Mouse (Mus musculus): ENCODE data around the gene Nt5c2. TPM values are rescaled to one million over a fixed set of nuclear protein-coding genes. Genes with fewer than 3 reads are reported as not detected.

Nt5c2 gene
- polyA plus RNA-seq, 1 experiment from 2014 or later, result 102 TPM

DNA sequence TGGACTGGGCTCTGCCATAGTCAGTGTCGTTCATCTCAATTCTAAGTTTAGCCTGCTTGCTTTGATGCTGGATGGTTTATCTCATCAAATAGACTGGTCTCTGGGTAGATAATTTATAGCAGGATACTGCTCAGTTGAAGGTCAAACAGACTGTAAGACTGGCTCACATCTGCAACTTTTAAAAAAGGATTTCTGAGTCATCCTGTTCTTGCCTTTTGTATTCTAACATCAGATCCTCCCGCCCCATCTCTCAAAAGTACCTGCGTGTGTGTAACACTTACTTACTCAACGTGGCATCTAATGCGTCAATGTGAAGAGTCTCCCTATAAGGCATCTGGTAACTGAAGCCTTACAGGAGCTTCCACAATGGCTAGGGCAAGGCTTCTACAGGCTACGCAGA, 94.4 kb downstream of the Nt5c2 start:
- no peaks in the 10 kb centered on the region for H3K9me3 ChIP-seq
- no peak overlapping the region for H3K4me2 ChIP-seq
- no peak for ATAC-seq (ENCODE audit: extremely low read depth, insufficient number of reproducible peaks, low FRiP score, low TSS enrichment)
- H3K27me3 ChIP-seq (replicated peaks), result no peaks in the 10 kb centered on the region
- H3K4me1 ChIP-seq, result peaks cover 26% of the 10 kb centered on the region
- H3K9ac ChIP-seq, result no peak overlapping the region
- no peak overlapping the region for H3K4me3 ChIP-seq
- H3K27ac ChIP-seq (replicated peaks), result peak overlapping the region; percentile 58
- H3K36me3 ChIP-seq, result peaks cover 19% of the 10 kb centered on the region
- 64% methylated on average over 6 of the region's 6 CpGs for WGBS

DNA sequence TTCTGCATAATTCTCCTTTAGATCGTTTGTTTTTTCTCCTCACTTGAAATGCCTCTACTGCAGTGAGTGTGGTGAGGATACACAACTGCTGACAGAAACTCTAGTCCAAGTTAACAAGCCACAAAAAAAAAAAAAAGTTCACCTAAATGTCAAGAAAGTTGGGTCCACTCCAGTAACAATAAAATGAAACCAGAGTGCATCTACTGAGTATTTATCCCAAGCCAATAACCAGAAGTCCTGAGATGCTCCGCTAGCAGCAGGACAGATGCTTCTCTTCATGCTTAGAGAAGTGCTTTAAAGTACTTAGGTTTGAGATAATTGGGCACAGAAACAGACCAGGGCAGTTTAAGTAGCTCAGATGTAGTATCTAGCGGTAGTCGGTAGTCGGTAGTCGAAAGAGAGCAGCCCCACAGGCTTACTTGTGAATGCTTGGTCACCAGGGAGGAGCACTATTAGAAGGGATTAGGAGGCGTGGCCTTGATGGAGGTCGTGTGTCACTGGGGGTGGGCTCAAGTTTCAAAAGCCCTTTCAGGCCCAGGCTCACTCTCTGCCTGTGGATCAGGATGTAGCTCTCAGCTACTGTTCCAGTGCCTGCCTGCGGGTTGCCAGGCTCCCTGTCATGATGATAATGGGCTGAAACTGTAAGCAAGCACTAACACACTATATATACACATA, 99.4 kb downstream of the Nt5c2 start:
- H3K9me3 ChIP-seq, result no peaks in the 10 kb centered on the region
- WGBS, result 68% methylated on average over 9 of the region's 9 CpGs
- H3K27ac ChIP-seq (replicated peaks), result 0 out of 2 replicates have a peak overlapping the region, but pooled peaks have one; percentile 32

DNA sequence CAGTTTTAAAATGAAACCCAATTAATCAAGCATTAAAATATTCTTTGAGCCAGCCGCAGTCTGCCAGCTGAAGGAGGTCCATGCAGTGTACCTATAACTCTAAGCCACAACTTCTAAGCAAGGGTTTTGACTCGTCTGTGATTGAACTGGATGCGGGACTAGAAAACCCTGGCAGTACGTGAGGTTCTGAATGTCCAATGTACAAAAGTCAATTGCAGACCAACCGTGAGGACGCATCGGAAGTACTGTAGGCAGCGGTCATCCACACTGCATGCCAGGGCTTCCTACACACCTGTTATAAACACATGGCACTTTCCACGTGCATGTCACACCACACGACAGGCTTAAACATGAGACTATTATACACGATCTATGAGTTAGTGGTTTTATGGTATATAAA, 101.3 kb downstream of the Nt5c2 start:
- 89% methylated on average over 11 of the region's 11 CpGs for WGBS
- H3K9ac ChIP-seq, result no peak overlapping the region
- peaks cover 9% of the 10 kb centered on the region for H3K36me3 ChIP-seq
- ATAC-seq (ENCODE audit: extremely low read depth, insufficient number of reproducible peaks, low FRiP score, low TSS enrichment), result no peak
- H3K4me1 ChIP-seq, result peaks cover 33% of the 10 kb centered on the region
- H3K27ac ChIP-seq (replicated peaks), result no peak overlapping the region
- no peak overlapping the region for H3K4me3 ChIP-seq
- H3K27me3 ChIP-seq (replicated peaks), result no peaks in the 10 kb centered on the region
- no peaks in the 10 kb centered on the region for H3K9me3 ChIP-seq
- H3K4me2 ChIP-seq, result no peak overlapping the region

More for the DNA sequence above, 99.4 kb downstream of the Nt5c2 start:
- ATAC-seq (ENCODE audit: extremely low read depth, insufficient number of reproducible peaks, low FRiP score, low TSS enrichment), result no peak
- Histone ChIP-seq H3K4me3 (no peak overlapping the region), H3K36me3 (peaks cover 9% of the 10 kb centered on the region), H3K27me3 (replicated peaks) (no peaks in the 10 kb centered on the region), H3K4me2 (no peak overlapping the region), H3K4me1 (peaks cover 22% of the 10 kb centered on the region), H3K9ac (no peak overlapping the region)

DNA sequence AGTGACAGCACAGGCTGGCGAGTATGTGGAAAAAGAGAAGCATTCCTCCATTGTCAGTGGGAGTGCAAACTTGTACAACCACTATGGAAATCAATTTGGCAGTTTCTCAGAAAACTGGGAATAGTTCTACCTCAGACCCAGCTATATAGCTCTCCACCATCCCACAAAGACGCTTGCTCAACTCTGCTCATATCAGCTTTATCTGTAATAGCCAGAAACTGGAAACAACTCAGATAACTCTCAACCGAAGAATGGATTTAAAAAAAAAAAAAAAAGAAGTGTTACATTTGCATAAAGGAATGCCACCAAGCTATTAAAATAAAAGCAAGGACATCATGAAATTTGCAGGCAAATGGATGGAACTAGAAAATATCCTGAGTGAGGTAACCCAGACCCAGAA, 103.5 kb downstream of the Nt5c2 start:
- Histone ChIP-seq H3K36me3 (peaks cover 9% of the 10 kb centered on the region), H3K9me3 (no peaks in the 10 kb centered on the region)

DNA sequence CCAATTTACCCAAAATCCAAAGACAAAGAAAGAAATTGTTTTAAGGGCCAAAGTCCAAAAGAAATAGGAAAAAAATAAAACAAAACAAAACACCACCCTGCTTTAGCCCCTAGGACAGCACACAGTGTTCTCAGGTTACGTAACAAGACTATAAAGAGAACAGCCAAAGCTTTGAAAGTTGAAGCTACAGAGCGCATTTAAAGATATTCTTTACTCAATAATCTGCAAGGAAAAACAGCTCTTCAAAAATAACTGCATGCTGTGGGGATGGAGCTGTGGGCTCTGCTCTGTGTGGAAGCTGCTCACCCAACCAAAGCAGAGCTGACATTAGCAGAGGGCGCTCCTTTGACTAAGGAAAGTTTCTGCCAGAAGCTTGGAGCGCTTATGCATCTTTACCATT, 106.0 kb downstream of the Nt5c2 start:
- H3K27ac ChIP-seq (replicated peaks), result 0 out of 2 replicates have a peak overlapping the region, but pooled peaks have one; percentile 3
- no peak for ATAC-seq (ENCODE audit: extremely low read depth, insufficient number of reproducible peaks, low FRiP score, low TSS enrichment)
- WGBS, result 83% methylated on average over 4 of the region's 4 CpGs

More for the DNA sequence above, 103.5 kb downstream of the Nt5c2 start:
- H3K27me3 ChIP-seq (replicated peaks), result no peaks in the 10 kb centered on the region
- H3K27ac ChIP-seq (replicated peaks), result no peak overlapping the region
- no peak for ATAC-seq (ENCODE audit: extremely low read depth, insufficient number of reproducible peaks, low FRiP score, low TSS enrichment)
- 71% methylated on average over 3 of the region's 3 CpGs for WGBS
- H3K4me1 ChIP-seq, result peaks cover 28% of the 10 kb centered on the region
- H3K4me2 ChIP-seq, result no peak overlapping the region
- H3K9ac ChIP-seq, result no peak overlapping the region
- no peak overlapping the region for H3K4me3 ChIP-seq

DNA sequence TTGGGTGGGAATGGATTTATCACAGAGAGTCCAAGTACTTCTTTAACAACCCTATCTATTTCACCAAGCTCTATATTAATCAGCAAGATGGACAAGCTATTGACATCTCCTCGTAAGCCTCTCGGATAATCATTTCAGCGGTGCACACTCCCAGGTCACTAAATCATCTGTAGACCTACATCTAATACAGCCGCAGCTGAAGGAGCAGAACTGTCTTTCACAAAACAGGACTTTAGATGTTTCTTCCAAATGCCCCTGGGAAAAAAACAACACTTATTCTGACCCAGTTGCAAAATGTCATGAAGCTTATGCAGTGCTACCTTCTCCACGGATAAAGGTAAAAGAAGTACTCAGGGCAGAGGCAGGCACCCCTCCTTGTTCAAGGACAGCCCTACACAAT, 106.7 kb downstream of the Nt5c2 start:
- Histone ChIP-seq H3K4me3 (no peak overlapping the region), H3K9ac (no peak overlapping the region), H3K9me3 (no peaks in the 10 kb centered on the region), H3K27me3 (replicated peaks) (no peaks in the 10 kb centered on the region), H3K4me1 (peaks cover 32% of the 10 kb centered on the region), H3K27ac (replicated peaks) (no peak overlapping the region), H3K4me2 (no peak overlapping the region), H3K36me3 (peaks cover 22% of the 10 kb centered on the region)
- no peak for ATAC-seq (ENCODE audit: extremely low read depth, insufficient number of reproducible peaks, low FRiP score, low TSS enrichment)
- WGBS, result 80% methylated on average over 5 of the region's 5 CpGs

More for the DNA sequence above, 106.0 kb downstream of the Nt5c2 start:
- Histone ChIP-seq H3K4me1 (peaks cover 32% of the 10 kb centered on the region), H3K9me3 (no peaks in the 10 kb centered on the region), H3K4me2 (no peak overlapping the region), H3K27me3 (replicated peaks) (no peaks in the 10 kb centered on the region), H3K36me3 (peaks cover 14% of the 10 kb centered on the region), H3K4me3 (no peak overlapping the region), H3K9ac (no peak overlapping the region)

DNA sequence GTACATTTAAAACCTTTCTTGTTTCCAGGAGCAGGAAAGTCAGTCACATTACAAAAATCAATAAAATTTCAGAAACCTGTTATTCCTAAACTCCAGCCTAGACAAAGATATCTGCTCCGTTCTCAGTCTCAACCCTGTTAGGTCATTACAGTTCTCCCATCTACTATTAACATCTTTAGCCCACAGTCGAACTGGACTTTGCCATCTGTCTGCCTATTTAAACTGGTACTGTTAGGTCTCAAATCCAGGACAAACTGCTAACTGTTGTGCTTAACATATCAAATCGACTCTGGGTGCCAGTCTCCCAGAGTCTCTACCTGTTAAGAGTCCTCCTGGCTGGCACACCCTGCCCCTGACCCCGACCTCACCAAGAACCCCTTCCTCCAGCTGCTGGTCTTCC, 109.0 kb downstream of the Nt5c2 start:
- no peaks in the 10 kb centered on the region for H3K27me3 ChIP-seq (replicated peaks)
- 76% methylated on average over 4 of the region's 4 CpGs for WGBS
- ATAC-seq (ENCODE audit: extremely low read depth, insufficient number of reproducible peaks, low FRiP score, low TSS enrichment), result no peak
- peaks cover 37% of the 10 kb centered on the region for H3K4me1 ChIP-seq
- H3K9me3 ChIP-seq, result no peaks in the 10 kb centered on the region
- no peak overlapping the region for H3K9ac ChIP-seq
- 0 out of 2 replicates have a peak overlapping the region, but pooled peaks have one; percentile 25 for H3K27ac ChIP-seq (replicated peaks)
- no peak overlapping the region for H3K4me2 ChIP-seq
- no peak overlapping the region for H3K4me3 ChIP-seq
- H3K36me3 ChIP-seq, result peaks cover 23% of the 10 kb centered on the region

DNA sequence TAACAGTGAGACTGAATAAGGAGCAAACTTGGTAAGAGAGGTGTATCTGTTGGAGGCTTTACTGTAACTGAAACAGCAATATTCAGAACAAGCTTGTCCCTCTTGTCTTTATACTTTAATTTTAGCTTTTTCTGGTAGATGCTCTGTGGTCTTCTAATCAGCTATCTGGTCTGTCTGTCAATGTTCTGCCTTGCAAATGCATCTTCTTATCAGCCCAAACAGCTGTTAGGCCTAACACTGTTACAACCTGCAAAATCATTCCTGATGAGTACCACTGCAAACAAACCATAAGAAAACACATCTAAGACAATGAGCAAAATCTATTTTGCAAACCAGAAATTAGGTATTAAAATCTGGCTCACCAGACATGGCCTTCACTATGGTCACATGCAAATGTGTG, 109.6 kb downstream of the Nt5c2 start:
- H3K27me3 ChIP-seq (replicated peaks), result no peaks in the 10 kb centered on the region
- H3K4me1 ChIP-seq, result peaks cover 38% of the 10 kb centered on the region
- no peak overlapping the region for H3K4me3 ChIP-seq
- H3K9me3 ChIP-seq, result no peaks in the 10 kb centered on the region
- ATAC-seq (ENCODE audit: extremely low read depth, insufficient number of reproducible peaks, low FRiP score, low TSS enrichment), result no peak
- no peak overlapping the region for H3K9ac ChIP-seq
- no peak overlapping the region for H3K27ac ChIP-seq (replicated peaks)
- H3K36me3 ChIP-seq, result peaks cover 23% of the 10 kb centered on the region
- H3K4me2 ChIP-seq, result no peak overlapping the region

DNA sequence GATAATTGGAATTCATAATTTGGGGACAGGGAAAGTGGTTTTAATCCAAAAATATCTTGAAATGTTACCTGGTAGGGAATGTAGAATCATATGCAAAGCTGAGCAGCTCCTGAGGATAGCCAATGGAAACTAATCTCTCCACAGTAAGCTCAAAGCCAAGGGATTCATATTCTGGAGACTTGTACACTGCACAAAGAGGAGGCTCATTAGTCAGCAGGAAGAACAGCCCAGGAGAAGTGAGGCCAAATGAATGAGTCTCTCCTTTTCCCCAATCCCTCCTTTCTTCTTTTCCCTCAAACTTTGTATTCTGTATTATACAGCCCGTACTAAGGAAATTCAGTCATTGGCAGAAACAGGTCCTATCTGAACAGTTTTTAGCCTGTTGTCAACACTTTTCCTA, 110.0 kb downstream of the Nt5c2 start:
- H3K9me3 ChIP-seq, result no peaks in the 10 kb centered on the region
- ATAC-seq (ENCODE audit: extremely low read depth, insufficient number of reproducible peaks, low FRiP score, low TSS enrichment), result no peak
- H3K4me2 ChIP-seq, result no peak overlapping the region
- H3K9ac ChIP-seq, result no peak overlapping the region
- 50% methylated on average over 1 of the region's 1 CpGs for WGBS
- H3K4me3 ChIP-seq, result no peak overlapping the region
- H3K27ac ChIP-seq (replicated peaks), result 0 out of 2 replicates have a peak overlapping the region, but pooled peaks have one; percentile 3
- H3K27me3 ChIP-seq (replicated peaks), result no peaks in the 10 kb centered on the region
- peaks cover 23% of the 10 kb centered on the region for H3K36me3 ChIP-seq
- H3K4me1 ChIP-seq, result peaks cover 41% of the 10 kb centered on the region

DNA sequence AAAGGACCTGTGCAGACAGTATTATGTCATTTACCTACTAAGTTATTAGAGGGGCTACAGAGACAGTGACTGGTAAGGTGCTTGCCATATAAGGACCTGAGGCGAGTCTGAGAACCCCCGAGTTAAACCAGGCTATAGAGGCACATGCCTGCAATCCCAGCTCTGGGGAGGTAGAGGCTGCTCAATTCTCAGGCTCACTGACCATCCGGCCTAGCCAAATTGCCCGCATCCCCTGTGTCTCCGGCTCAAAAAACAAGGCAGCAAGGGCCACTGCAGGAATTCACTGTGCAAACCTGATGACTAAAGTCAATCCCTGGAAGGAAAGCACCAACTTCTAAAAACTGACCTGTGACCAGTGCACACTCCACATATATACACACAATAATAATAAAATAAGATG, 111.6 kb downstream of the Nt5c2 start:
- 88% methylated on average over 5 of the region's 5 CpGs for WGBS

DNA sequence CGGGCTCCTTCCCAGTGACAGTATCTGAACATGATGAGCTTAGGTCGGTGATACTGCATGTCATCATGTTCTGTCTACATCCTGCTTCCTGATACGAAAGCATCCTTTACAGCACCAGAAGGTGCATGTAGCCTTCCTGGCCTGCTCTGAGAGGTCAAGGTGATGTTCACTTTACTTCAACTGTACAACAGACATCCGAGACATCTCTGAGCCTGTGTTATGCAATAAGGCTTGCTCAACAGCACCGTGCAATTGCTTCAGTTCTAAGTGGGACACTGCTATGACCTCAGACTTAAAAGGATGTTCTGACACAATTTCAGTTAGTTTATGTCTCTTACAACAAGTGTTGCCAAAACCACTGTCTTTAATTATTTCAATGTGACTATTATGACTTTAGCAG, 113.6 kb downstream of the Nt5c2 start:
- Histone ChIP-seq H3K36me3 (peaks cover 44% of the 10 kb centered on the region), H3K4me2 (no peak overlapping the region), H3K27me3 (replicated peaks) (no peaks in the 10 kb centered on the region), H3K4me1 (peaks cover 35% of the 10 kb centered on the region), H3K27ac (replicated peaks) (no peak overlapping the region), H3K4me3 (no peak overlapping the region), H3K9ac (no peak overlapping the region), H3K9me3 (0 out of 2 replicates have a peak, but pooled peaks cover 5% of the 10 kb centered on the region)
- no peak for ATAC-seq (ENCODE audit: extremely low read depth, insufficient number of reproducible peaks, low FRiP score, low TSS enrichment)
- WGBS, result 74% methylated on average over 5 of the region's 5 CpGs

More for the DNA sequence above, 111.6 kb downstream of the Nt5c2 start:
- Histone ChIP-seq H3K4me2 (no peak overlapping the region), H3K4me3 (no peak overlapping the region), H3K9ac (no peak overlapping the region), H3K9me3 (no peaks in the 10 kb centered on the region), H3K4me1 (peaks cover 38% of the 10 kb centered on the region), H3K27ac (replicated peaks) (no peak overlapping the region), H3K27me3 (replicated peaks) (no peaks in the 10 kb centered on the region), H3K36me3 (peaks cover 26% of the 10 kb centered on the region)
- no peak for ATAC-seq (ENCODE audit: extremely low read depth, insufficient number of reproducible peaks, low FRiP score, low TSS enrichment)

DNA sequence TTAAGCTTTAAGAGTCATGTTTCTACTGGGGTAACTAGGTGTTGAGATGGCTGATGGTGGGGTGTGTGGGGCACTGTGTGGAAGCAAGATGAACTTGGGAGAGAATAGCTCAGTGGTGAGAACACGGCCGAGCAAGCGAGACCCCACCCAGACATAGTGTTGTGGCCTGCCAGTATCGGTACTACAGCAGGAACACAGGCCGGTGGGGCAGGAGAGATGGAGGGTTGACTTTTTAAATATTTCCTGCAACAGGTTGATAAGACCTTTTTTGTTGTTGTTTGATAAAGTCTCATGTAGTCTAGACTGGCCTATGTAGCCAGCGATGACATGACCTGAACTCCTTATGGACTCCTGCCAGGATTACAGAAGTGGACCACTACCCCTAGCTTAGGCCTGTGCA, 114.2 kb downstream of the Nt5c2 start:
- WGBS, result 55% methylated on average over 6 of the region's 6 CpGs
- Histone ChIP-seq H3K4me2 (no peak overlapping the region), H3K36me3 (peaks cover 47% of the 10 kb centered on the region), H3K9ac (no peak overlapping the region), H3K4me3 (no peak overlapping the region), H3K9me3 (0 out of 2 replicates have a peak, but pooled peaks cover 5% of the 10 kb centered on the region), H3K27ac (replicated peaks) (no peak overlapping the region), H3K27me3 (replicated peaks) (no peaks in the 10 kb centered on the region), H3K4me1 (peaks cover 31% of the 10 kb centered on the region)
- no peak for ATAC-seq (ENCODE audit: extremely low read depth, insufficient number of reproducible peaks, low FRiP score, low TSS enrichment)
